Mouse (Mus musculus): ENCODE results near the gene Tmem208. TPM values are rescaled to one million over a fixed set of nuclear protein-coding genes. Genes with fewer than 3 reads are reported as not detected.

The Tmem208 gene
- total RNA-seq, 2 experiments from 2014 or later = 43.7 to 45.4 TPM

GRCm38 (mm10) chr8:105298351-105299252 lies 27.6 kb upstream of the Tmem208 start:
- DNase-seq = no peak

- no peak for DNase-seq
Measured at GRCm38 (mm10) chr8:105299962-105300361, 26.2 kb upstream of the Tmem208 start.

GRCm38 (mm10) chr8:105303396-105303795 lies 22.8 kb upstream of the Tmem208 start:
- DNase-seq = no peak

- no peak for DNase-seq
Measured at GRCm38 (mm10) chr8:105303874-105304273, 22.3 kb upstream of the Tmem208 start.

- DNase-seq = peak; percentile 32
Measured at GRCm38 (mm10) chr8:105304325-105305210, 21.6 kb upstream of the Tmem208 start.

GRCm38 (mm10) chr8:105305211-105306145 lies 20.7 kb upstream of the Tmem208 start, which contains the start of gene Elmo3:
Gene Elmo3, plus strand, starts transcription at chr8:105305601.
- peak; percentile 74 for DNase-seq

GRCm38 (mm10) chr8:105306146-105306691 lies 19.9 kb upstream of the Tmem208 start:
- no peak for DNase-seq

GRCm38 (mm10) chr8:105307670-105308069 lies 18.5 kb upstream of the Tmem208 start:
- DNase-seq = no peak

GRCm38 (mm10) chr8:105308428-105308827 lies 17.7 kb upstream of the Tmem208 start:
- DNase-seq = no peak

GRCm38 (mm10) chr8:105309142-105309847 lies 16.9 kb upstream of the Tmem208 start:
- DNase-seq = no peak

GRCm38 (mm10) chr8:105310118-105310517 lies 16.0 kb upstream of the Tmem208 start:
- no peak for DNase-seq

- DNase-seq = no peak
Measured at GRCm38 (mm10) chr8:105311718-105312117, 14.4 kb upstream of the Tmem208 start.

GRCm38 (mm10) chr8:105312891-105313481 lies 13.2 kb upstream of the Tmem208 start:
- no peak for DNase-seq

GRCm38 (mm10) chr8:105313622-105314402 lies 12.3 kb upstream of the Tmem208 start:
- no peak for DNase-seq

- no peak for DNase-seq
Measured at GRCm38 (mm10) chr8:105315073-105315769, 10.9 kb upstream of the Tmem208 start.

- DNase-seq = peak; percentile 26
Measured at GRCm38 (mm10) chr8:105317941-105318340, 8.2 kb upstream of the Tmem208 start.

- DNase-seq = no peak
Measured at GRCm38 (mm10) chr8:105318662-105319190, 7.4 kb upstream of the Tmem208 start.

GRCm38 (mm10) chr8:105323183-105323582 lies 3.0 kb upstream of the Tmem208 start:
- DNase-seq = no peak
